Mouse (Mus musculus): ENCODE results near the gene Gas6. TPM values are rescaled to one million over a fixed set of nuclear protein-coding genes. Genes with fewer than 3 reads are reported as not detected.

Gas6 gene
- polyA plus RNA-seq, 1 experiment from 2014 or later, result 18.7 TPM

DNA sequence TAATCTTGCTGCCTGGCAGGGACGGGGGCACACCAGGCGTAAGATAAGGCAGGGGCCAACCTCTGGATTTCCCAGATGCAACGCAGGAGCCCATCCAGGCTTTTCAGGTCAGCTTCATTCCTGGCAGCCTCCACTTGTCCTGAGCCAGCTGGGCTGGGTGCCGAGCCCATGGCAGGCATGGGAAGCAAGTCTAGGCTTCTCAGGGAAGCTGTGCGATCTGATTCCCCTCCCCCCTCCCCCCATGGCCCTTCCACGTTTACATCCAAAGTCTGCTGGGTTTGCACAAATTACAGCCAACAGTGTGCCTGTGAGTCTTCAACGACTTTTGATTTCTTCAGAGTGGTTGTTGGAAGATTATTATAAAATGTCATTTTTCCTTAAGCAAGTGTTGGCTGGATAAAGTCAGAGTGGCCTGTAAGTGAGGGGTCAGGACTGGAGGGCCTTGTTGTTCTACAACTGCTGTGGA, 13.2 kb downstream of the Gas6 start:
- Histone ChIP-seq H3K4me3 (ENCODE audit: low read length) (no peak overlapping the region), H3K9me3 (ENCODE audit: control insufficient read depth, low read length) (no peaks in the 10 kb centered on the region), H3K27me3 (ENCODE audit: control insufficient read depth, insufficient read depth, low read length) (no peaks in the 10 kb centered on the region), H3K36me3 (ENCODE audit: control insufficient read depth, insufficient read depth, low read length) (no peaks in the 10 kb centered on the region; the same call in 1 of the 2 replicates), H3K9ac (ENCODE audit: low read depth, low read length) (no peak overlapping the region), H3K27ac (ENCODE audit: low read depth, low read length) (no peak overlapping the region), H3K4me1 (ENCODE audit: control insufficient read depth, insufficient read depth, low read length) (no peaks in the 10 kb centered on the region), H3K4me2 (replicated peaks; ENCODE audit: low read depth, low read length) (no peak overlapping the region)
- ATAC-seq (ENCODE audit: low FRiP score, low TSS enrichment), result no peak
- WGBS, result 85% methylated on average over 7 of the region's 7 CpGs

DNA sequence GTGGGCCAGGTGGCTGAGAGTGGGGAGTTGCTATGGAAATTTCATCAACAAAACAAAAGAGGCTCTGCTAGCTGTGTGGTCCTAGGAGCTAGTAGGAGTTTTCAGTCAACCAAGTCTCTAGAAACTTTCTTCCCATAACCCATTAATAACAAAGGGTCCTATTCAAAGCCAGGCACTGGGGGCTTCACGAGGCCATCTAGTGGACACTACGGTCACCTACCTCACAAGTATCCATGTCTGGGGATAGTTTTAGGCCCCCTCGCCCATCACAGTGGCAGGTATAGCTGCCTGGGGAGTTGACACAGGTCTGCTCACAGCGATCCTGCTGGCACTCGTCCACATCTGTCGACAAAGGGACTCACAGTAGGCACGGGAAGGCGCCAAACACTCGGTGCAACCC, 18.4 kb downstream of the Gas6 start:
- Histone ChIP-seq H3K27ac (ENCODE audit: low read depth, low read length) (no peak overlapping the region), H3K4me3 (ENCODE audit: low read length) (no peak overlapping the region), H3K4me1 (ENCODE audit: control insufficient read depth, insufficient read depth, low read length) (no peaks in the 10 kb centered on the region), H3K9ac (ENCODE audit: low read depth, low read length) (no peak overlapping the region), H3K4me2 (replicated peaks; ENCODE audit: low read depth, low read length) (no peak overlapping the region), H3K9me3 (ENCODE audit: control insufficient read depth, low read length) (no peaks in the 10 kb centered on the region), H3K27me3 (ENCODE audit: control insufficient read depth, insufficient read depth, low read length) (no peaks in the 10 kb centered on the region), H3K36me3 (ENCODE audit: control insufficient read depth, insufficient read depth, low read length) (no peaks in the 10 kb centered on the region; the same call in 1 of the 2 replicates)
- ATAC-seq (ENCODE audit: low FRiP score, low TSS enrichment), result no peak
- 63% methylated on average over 9 of the region's 9 CpGs for whole genome bisulfite sequencing

DNA sequence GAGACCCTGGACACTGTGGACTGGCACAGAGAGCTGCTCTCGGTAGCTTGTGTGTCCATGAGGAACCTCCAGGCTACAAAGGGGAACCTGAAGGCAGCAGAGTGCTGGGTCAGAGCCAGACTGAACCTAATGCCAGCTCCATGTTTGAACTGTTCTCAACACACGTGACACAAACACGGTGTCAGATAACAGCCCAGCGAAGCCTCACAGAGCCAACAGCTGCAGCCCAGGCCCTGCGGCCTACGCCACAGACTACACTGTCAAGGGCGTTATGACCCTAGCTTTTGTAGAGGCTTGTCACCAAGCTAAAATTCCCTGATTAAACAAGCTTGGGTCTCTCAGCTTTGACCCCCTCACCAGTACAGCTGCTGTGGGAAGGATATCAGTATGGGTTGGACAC, 22.0 kb downstream of the Gas6 start:
- no peak overlapping the region for H3K4me3 ChIP-seq (ENCODE audit: low read length)
- H3K9ac ChIP-seq (ENCODE audit: low read depth, low read length), result no peak overlapping the region
- no peak overlapping the region for H3K27ac ChIP-seq (ENCODE audit: low read depth, low read length)
- ATAC-seq (ENCODE audit: low FRiP score, low TSS enrichment), result peak; percentile 69
- H3K27me3 ChIP-seq (ENCODE audit: control insufficient read depth, insufficient read depth, low read length), result no peaks in the 10 kb centered on the region
- no peaks in the 10 kb centered on the region; the same call in 1 of the 2 replicates for H3K36me3 ChIP-seq (ENCODE audit: control insufficient read depth, insufficient read depth, low read length)
- H3K9me3 ChIP-seq (ENCODE audit: control insufficient read depth, low read length), result no peaks in the 10 kb centered on the region
- H3K4me1 ChIP-seq (ENCODE audit: control insufficient read depth, insufficient read depth, low read length), result no peaks in the 10 kb centered on the region
- H3K4me2 ChIP-seq (replicated peaks; ENCODE audit: low read depth, low read length), result no peak overlapping the region
- whole genome bisulfite sequencing, result 54% methylated on average over 7 of the region's 7 CpGs

DNA sequence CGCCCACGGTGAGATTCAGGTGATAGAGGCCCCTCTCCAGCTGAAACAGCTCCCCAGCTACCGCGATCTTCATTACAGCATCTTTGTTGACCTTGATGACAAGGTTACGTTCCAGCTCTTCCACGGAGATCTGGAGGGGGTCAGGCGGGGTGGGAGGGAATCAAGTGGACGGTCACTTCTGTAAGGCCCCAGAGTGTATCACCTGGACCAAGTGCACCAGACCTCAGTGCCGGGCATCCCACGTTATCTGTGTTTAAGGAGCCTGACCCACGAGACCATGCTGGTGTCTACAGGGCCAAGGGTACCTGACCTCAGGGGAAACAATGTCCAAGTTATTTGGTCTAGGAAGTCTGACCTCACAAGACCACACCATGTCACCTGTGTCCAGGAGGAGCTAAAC, 22.8 kb downstream of the Gas6 start:
- Histone ChIP-seq H3K4me2 (replicated peaks; ENCODE audit: low read depth, low read length) (no peak overlapping the region), H3K27me3 (ENCODE audit: control insufficient read depth, insufficient read depth, low read length) (no peaks in the 10 kb centered on the region), H3K9ac (ENCODE audit: low read depth, low read length) (no peak overlapping the region), H3K9me3 (ENCODE audit: control insufficient read depth, low read length) (no peaks in the 10 kb centered on the region), H3K4me3 (ENCODE audit: low read length) (no peak overlapping the region), H3K36me3 (ENCODE audit: control insufficient read depth, insufficient read depth, low read length) (no peaks in the 10 kb centered on the region; the same call in 1 of the 2 replicates), H3K4me1 (ENCODE audit: control insufficient read depth, insufficient read depth, low read length) (no peaks in the 10 kb centered on the region), H3K27ac (ENCODE audit: low read depth, low read length) (no peak overlapping the region)
- no peak for ATAC-seq (ENCODE audit: low FRiP score, low TSS enrichment)
- WGBS, result 76% methylated on average over 11 of the region's 11 CpGs

DNA sequence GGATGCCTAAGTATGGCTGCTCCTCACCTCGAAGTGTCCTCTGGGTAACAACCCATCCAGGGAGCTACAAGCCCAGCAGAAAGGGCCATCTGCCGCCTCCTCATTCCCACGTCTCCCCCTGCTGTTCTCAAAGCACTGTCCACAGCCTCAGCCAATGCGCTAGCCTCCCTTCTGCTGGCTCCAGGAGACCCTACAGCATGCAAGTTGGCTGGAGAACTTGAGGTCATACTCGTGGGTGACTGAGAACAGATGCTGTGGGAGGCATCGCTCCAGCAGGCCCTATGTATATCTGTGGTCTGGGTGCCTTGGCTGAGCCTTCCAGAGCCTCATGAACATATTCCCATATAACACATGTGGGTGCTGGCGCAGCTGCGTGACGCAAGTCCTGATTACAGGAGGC, 25.6 kb downstream of the Gas6 start:
- Histone ChIP-seq H3K4me1 (ENCODE audit: control insufficient read depth, insufficient read depth, low read length) (peaks cover 13% of the 10 kb centered on the region; the same call in 1 of the 2 replicates), H3K4me3 (ENCODE audit: low read length) (no peak overlapping the region), H3K27me3 (ENCODE audit: control insufficient read depth, insufficient read depth, low read length) (no peaks in the 10 kb centered on the region), H3K4me2 (replicated peaks; ENCODE audit: low read depth, low read length) (no peak overlapping the region), H3K9me3 (ENCODE audit: control insufficient read depth, low read length) (no peaks in the 10 kb centered on the region), H3K36me3 (ENCODE audit: control insufficient read depth, insufficient read depth, low read length) (no peaks in the 10 kb centered on the region), H3K27ac (ENCODE audit: low read depth, low read length) (no peak overlapping the region), H3K9ac (ENCODE audit: low read depth, low read length) (no peak overlapping the region)
- no peak for ATAC-seq (ENCODE audit: low FRiP score, low TSS enrichment)
- 79% methylated on average over 9 of the region's 9 CpGs for WGBS

DNA sequence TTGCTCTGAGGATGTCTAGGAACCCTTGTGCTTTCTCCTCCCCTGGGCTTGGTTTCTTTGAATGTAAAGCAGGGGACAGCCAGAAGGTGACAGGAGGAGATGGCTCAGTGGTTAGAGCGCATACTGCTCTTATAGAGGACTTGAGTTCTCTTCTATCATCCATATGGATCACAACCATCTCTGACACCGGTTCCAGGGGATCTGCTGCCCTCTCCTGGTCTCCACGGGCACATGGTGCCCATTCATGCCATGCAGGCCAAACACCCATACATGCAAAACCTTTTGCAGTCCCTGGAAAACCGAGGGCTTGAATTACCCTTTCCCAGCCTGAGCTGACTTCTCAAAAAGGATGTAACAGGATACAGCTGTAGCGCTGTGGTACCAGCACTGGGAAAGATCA, 27.3 kb downstream of the Gas6 start:
- Histone ChIP-seq H3K27ac (ENCODE audit: low read depth, low read length) (no peak overlapping the region), H3K4me3 (ENCODE audit: low read length) (no peak overlapping the region), H3K4me2 (replicated peaks; ENCODE audit: low read depth, low read length) (no peak overlapping the region), H3K36me3 (ENCODE audit: control insufficient read depth, insufficient read depth, low read length) (no peaks in the 10 kb centered on the region), H3K4me1 (ENCODE audit: control insufficient read depth, insufficient read depth, low read length) (peaks cover 13% of the 10 kb centered on the region; the same call in 1 of the 2 replicates), H3K9ac (ENCODE audit: low read depth, low read length) (no peak overlapping the region), H3K27me3 (ENCODE audit: control insufficient read depth, insufficient read depth, low read length) (no peaks in the 10 kb centered on the region), H3K9me3 (ENCODE audit: control insufficient read depth, low read length) (no peaks in the 10 kb centered on the region)
- 46% methylated on average over 5 of the region's 5 CpGs for WGBS
- peak; percentile 26; the same call in 1 of the 2 replicates for ATAC-seq (ENCODE audit: low FRiP score, low TSS enrichment)

DNA sequence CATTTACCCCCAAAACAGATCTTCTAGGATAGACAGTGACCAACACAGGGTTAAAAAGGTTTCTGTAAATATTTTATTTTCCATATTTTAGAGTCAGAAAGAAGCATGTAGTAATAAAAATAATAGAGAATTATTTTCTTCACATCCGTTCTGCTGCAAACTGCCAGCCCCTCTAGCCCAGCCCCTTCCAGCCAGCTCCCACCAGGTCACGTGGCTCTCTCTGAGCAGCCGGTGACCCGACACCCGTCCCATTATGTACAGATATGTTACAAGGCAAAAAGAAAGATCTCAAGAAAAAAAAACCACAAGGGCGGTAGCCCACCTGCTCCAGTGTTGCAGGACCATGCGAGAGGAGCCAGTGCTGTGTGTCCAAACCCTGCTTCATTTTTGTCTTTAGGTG, 29.0 kb downstream of the Gas6 start:
- Histone ChIP-seq H3K4me2 (replicated peaks; ENCODE audit: low read depth, low read length) (peak overlapping the region; percentile 22; the same call in 1 of the 2 replicates), H3K9me3 (ENCODE audit: control insufficient read depth, low read length) (no peaks in the 10 kb centered on the region), H3K9ac (ENCODE audit: low read depth, low read length) (no peak overlapping the region), H3K27ac (ENCODE audit: low read depth, low read length) (no peak overlapping the region), H3K27me3 (ENCODE audit: control insufficient read depth, insufficient read depth, low read length) (no peaks in the 10 kb centered on the region), H3K36me3 (ENCODE audit: control insufficient read depth, insufficient read depth, low read length) (no peaks in the 10 kb centered on the region), H3K4me1 (ENCODE audit: control insufficient read depth, insufficient read depth, low read length) (peaks cover 15% of the 10 kb centered on the region; the same call in 1 of the 2 replicates), H3K4me3 (ENCODE audit: low read length) (no peak overlapping the region)
- ATAC-seq (ENCODE audit: low FRiP score, low TSS enrichment), result no peak
- 34% methylated on average over 7 of the region's 7 CpGs for WGBS

DNA sequence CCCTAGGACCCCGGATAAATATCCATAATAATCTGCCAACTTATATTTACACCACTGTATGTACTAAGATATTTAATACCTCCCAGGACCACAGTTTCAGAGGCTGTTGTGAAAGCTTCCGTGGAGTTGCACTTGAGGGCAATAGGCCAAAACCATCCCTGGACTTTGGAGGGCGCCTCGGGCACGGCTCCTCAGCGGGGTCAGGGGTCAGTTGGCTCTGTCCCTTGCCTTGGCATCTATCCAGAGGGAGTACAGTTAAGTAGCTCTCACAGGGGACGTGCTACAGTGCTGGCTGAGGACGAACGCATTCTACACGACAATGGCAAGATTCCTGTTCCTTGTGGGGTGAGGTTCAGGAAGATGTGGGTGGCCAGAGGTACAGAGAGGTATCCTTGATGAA, 31.9 kb downstream of the Gas6 start:
- H3K36me3 ChIP-seq (ENCODE audit: control insufficient read depth, insufficient read depth, low read length), result no peaks in the 10 kb centered on the region
- no peak overlapping the region for H3K4me3 ChIP-seq (ENCODE audit: low read length)
- H3K27ac ChIP-seq (ENCODE audit: low read depth, low read length), result no peak overlapping the region
- H3K9ac ChIP-seq (ENCODE audit: low read depth, low read length), result no peak overlapping the region
- 73% methylated on average over 10 of the region's 10 CpGs for WGBS
- no peak overlapping the region for H3K4me2 ChIP-seq (replicated peaks; ENCODE audit: low read depth, low read length)
- no peaks in the 10 kb centered on the region for H3K9me3 ChIP-seq (ENCODE audit: control insufficient read depth, low read length)
- H3K27me3 ChIP-seq (ENCODE audit: control insufficient read depth, insufficient read depth, low read length), result no peaks in the 10 kb centered on the region
- no peak for ATAC-seq (ENCODE audit: low FRiP score, low TSS enrichment)
- H3K4me1 ChIP-seq (ENCODE audit: control insufficient read depth, insufficient read depth, low read length), result peaks cover 15% of the 10 kb centered on the region; the same call in 1 of the 2 replicates

DNA sequence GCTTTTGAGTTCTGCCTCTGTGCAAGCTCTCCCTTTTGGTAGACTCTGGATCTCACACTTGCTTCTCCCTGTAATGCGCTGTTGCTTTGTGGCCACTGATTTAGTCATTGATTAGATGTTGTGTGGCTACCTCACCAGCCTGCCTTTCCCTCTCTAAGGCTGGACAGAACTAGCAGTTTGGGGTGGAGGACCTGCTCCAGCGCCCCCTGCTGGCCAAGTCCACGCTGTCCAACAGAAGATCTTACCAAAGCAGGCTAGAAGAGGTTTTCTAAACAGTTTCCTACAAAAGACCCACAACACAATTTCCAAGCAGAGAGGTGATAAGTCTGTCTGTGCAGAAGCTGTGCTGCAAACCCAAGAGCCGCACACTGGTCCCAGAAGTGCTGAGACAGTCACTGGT, 32.4 kb downstream of the Gas6 start:
- H3K4me3 ChIP-seq (ENCODE audit: low read length), result no peak overlapping the region
- no peaks in the 10 kb centered on the region for H3K36me3 ChIP-seq (ENCODE audit: control insufficient read depth, insufficient read depth, low read length)
- WGBS, result 39% methylated on average over 4 of the region's 4 CpGs
- peaks cover 15% of the 10 kb centered on the region; the same call in 1 of the 2 replicates for H3K4me1 ChIP-seq (ENCODE audit: control insufficient read depth, insufficient read depth, low read length)
- H3K4me2 ChIP-seq (replicated peaks; ENCODE audit: low read depth, low read length), result no peak overlapping the region
- H3K27me3 ChIP-seq (ENCODE audit: control insufficient read depth, insufficient read depth, low read length), result no peaks in the 10 kb centered on the region
- H3K9me3 ChIP-seq (ENCODE audit: control insufficient read depth, low read length), result no peaks in the 10 kb centered on the region
- no peak overlapping the region for H3K27ac ChIP-seq (ENCODE audit: low read depth, low read length)
- no peak overlapping the region for H3K9ac ChIP-seq (ENCODE audit: low read depth, low read length)
- ATAC-seq (ENCODE audit: low FRiP score, low TSS enrichment), result no peak

Measured in kidney, embryonic 14.5 days (tissue).